Mouse (Mus musculus) limb, embryonic 15.5 days (tissue): Measurements from ENCODE around the gene Cdc37. TPM values are rescaled to one million over a fixed set of nuclear protein-coding genes. Genes with fewer than 3 reads are reported as not detected.
"Not testable (repeated sequence)": the region's sequence is repeated elsewhere in the genome, so short reads cannot be mapped to it uniquely, and the experiment has no call there.

ENCODE experiments used
- ATAC-seq: fragments of 200-750 bp; cut with Nextera tagmentation; 2 replicates; pipeline ENCODE4 v1.8.0; 2017; ENCODE audit warnings: low read depth, moderate TSS enrichment; ENCODE audit not compliant: insufficient number of reproducible peaks, low FRiP score, low TSS enrichment
- H3K27ac ChIP-seq: fragments of 300-500 bp; sonication (generic); 2 replicates; pipeline ENCODE4 v1.5.1; 2015; ENCODE audit warnings: moderate library complexity, mild to moderate bottlenecking, inconsistent platforms
- H3K27me3 ChIP-seq: fragments of 300-500 bp; sonication (generic); 2 replicates; pipeline ENCODE4 v1.6.1; 2015; ENCODE audit warnings: inconsistent platforms
- H3K36me3 ChIP-seq: fragments of 300-500 bp; sonication (generic); 2 replicates; pipeline ENCODE4 v1.6.1; 2015; ENCODE audit warnings: inconsistent platforms
- H3K4me1 ChIP-seq: fragments of 300-500 bp; sonication (generic); 2 replicates; pipeline ENCODE4 v1.6.1; 2015; ENCODE audit warnings: inconsistent platforms
- H3K4me2 ChIP-seq: fragments of 300-500 bp; sonication (generic); 2 replicates; pipeline ENCODE4 v1.6.1; 2015; ENCODE audit warnings: mild to moderate bottlenecking, inconsistent platforms
- H3K4me3 ChIP-seq: fragments of 300-500 bp; sonication (generic); 2 replicates; pipeline ENCODE4 v1.5.1; 2015; ENCODE audit warnings: mild to moderate bottlenecking, inconsistent platforms
- H3K9ac ChIP-seq: fragments of 300-500 bp; sonication (generic); 2 replicates; pipeline ENCODE4 v1.6.1; 2015; ENCODE audit warnings: inconsistent platforms
- H3K9me3 ChIP-seq: fragments of 300-500 bp; sonication (generic); 2 replicates; pipeline ENCODE4 v1.6.1; 2016; ENCODE audit warnings: inconsistent platforms
- WGBS: fragments of 180-500 bp; shearing (Covaris S2); methylation state at CpG from one replicate; pipeline ENCODE4 v1.1.7; 2015; 5-methylcytosine and 5-hydroxymethylcytosine counted together
- polyA plus RNA-seq: library from polyadenylated mRNA; unstranded; fragments of >200 nt; fragmentation: Nextera tagmentation; extraction: Ambion mirVana; gene quantifications from 2 replicates; pipeline ENCODE4 v1.2.1, GENCODE M21; 2015

The Cdc37 gene
- polyA plus RNA-seq = 298 and 326 TPM in 2 replicates

DNA sequence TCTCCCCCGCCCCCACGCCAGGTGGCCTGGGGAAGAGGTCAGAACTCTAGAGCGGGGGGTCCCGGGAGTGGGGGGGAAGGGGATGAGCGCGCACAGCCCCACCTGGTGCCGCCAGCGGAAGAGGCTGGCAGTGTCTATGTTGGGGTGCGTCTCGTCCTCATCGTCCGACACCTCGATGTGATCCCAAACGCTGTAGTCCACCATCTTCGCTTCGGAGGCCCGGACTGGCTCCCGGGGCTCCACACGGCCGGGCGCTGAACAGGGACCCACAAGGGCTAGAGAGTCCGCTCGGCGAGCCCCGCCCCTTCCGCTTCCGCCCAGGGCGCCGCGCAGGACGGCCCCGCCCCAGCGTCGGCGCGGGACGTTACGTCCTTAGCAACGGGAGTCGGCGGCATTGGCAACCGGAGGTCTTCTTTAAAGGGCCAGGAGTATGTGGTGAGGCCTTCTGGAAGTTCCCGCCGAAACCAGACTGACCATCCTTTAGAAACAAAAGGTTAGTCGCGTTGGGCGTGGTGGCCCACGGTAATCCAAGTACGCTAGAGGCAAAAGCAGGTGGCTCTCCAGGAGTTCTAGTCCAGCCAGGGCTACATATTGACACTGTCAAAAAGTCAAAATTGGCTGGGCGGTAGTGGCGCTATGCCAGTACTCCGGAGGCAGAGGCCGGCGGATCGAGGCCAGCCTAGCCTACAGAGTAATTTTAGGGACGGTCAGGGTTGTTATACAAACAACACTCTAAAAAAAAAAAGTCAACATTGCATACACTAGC lies at the start of gene Cdc37:
Gene Cdc37, minus strand, starts transcription at position 329 of the 766 bp plus-strand sequence.
- no peaks in the 10 kb centered on the region for H3K27me3 ChIP-seq
- H3K36me3 ChIP-seq = peaks cover 25% of the 10 kb centered on the region
- ATAC-seq = peak; percentile 91
- 3% methylated on average over 55 of the region's 56 CpGs for WGBS
- peak within 1 kb of the TSS; percentile 83 for H3K4me3 ChIP-seq
- H3K4me2 ChIP-seq = peak within 1 kb of the TSS; percentile 73
- peak within 1 kb of the TSS; percentile 84 for H3K9ac ChIP-seq
- H3K27ac ChIP-seq = peak within 1 kb of the TSS; percentile 88
- H3K9me3 ChIP-seq = no peaks in the 10 kb centered on the region
- H3K4me1 ChIP-seq = peaks cover 58% of the 10 kb centered on the region

DNA sequence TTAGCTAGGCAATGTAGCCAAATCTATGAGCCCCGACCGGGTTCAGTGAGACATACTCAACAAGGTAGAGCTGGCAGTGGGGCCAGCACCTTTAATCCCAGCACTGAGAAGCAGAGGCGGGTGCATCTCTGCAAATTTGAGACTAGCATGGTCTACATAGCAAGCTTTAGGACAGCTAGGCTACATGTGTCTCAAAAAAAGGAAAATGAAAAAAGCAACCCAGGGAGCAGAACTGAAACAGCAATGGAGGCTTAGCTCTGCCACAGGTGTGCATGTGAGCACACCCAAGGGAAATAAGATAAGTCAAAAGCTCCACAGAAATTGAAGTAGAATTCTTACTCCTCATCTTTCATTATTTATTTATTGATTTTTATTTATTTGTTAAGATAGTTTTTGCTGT lies 49.2 kb upstream of the Cdc37 start:
- Histone ChIP-seq H3K9ac (no peak overlapping the region), H3K4me2 (no peak overlapping the region), H3K4me3 (no peak overlapping the region), H3K4me1 (peaks cover 21% of the 10 kb centered on the region; the same call in 1 of the 2 replicates), H3K9me3 (no peaks in the 10 kb centered on the region), H3K27me3 (no peaks in the 10 kb centered on the region), H3K27ac (no peak overlapping the region), H3K36me3 (no peaks in the 10 kb centered on the region)
- 79% methylated on average over 3 of the region's 3 CpGs for WGBS
- ATAC-seq = no peak

DNA sequence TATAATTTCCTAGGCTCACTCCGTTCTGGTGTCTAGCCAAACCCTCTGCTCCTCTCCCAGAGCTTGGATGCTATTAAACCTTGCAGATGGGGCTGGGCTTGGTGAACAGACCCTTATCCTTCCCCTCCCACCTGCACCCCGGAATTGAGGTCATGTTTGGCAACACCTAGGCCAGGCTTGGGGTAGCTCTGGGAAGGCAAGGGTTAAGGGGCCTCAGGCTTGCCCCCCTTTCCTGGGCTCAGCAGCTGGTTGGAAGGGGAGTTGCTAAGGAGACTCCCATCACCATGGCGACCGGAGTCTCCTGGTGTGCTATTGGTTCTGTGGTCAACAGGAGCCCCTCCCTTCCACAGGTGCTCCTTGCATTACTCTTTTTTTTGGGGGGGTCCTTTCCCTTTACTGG lies 48.2 kb upstream of the Cdc37 start:
- H3K4me2 ChIP-seq = peak overlapping the region; percentile 5; the same call in 1 of the 2 replicates
- no peak for ATAC-seq
- H3K4me3 ChIP-seq = no peak overlapping the region
- 20% methylated on average over 4 of the region's 4 CpGs for WGBS
- H3K4me1 ChIP-seq = peaks cover 21% of the 10 kb centered on the region; the same call in 1 of the 2 replicates
- H3K9ac ChIP-seq = no peak overlapping the region
- H3K27me3 ChIP-seq = no peaks in the 10 kb centered on the region
- no peak overlapping the region for H3K27ac ChIP-seq
- no peaks in the 10 kb centered on the region for H3K9me3 ChIP-seq
- no peaks in the 10 kb centered on the region for H3K36me3 ChIP-seq

- WGBS = 41% methylated on average over 18 of the region's 19 CpGs
- Histone ChIP-seq H3K27ac (no peak overlapping the region), H3K4me2 (peak overlapping the region; percentile 44), H3K4me1 (peaks cover 21% of the 10 kb centered on the region; the same call in 1 of the 2 replicates), H3K4me3 (peak overlapping the region; percentile 34), H3K9me3 (no peaks in the 10 kb centered on the region), H3K36me3 (no peaks in the 10 kb centered on the region), H3K27me3 (no peaks in the 10 kb centered on the region), H3K9ac (0 out of 2 replicates have a peak overlapping the region, but pooled peaks have one; percentile 11)
- ATAC-seq = no peak
Measured at GRCm38 (mm10) chr9:21196521-21197433, 47.0 kb upstream of the Cdc37 start.

GRCm38 (mm10) chr9:21195736-21196505 lies 46.1 kb upstream of the Cdc37 start:
- ATAC-seq = not testable (repeated sequence)

DNA sequence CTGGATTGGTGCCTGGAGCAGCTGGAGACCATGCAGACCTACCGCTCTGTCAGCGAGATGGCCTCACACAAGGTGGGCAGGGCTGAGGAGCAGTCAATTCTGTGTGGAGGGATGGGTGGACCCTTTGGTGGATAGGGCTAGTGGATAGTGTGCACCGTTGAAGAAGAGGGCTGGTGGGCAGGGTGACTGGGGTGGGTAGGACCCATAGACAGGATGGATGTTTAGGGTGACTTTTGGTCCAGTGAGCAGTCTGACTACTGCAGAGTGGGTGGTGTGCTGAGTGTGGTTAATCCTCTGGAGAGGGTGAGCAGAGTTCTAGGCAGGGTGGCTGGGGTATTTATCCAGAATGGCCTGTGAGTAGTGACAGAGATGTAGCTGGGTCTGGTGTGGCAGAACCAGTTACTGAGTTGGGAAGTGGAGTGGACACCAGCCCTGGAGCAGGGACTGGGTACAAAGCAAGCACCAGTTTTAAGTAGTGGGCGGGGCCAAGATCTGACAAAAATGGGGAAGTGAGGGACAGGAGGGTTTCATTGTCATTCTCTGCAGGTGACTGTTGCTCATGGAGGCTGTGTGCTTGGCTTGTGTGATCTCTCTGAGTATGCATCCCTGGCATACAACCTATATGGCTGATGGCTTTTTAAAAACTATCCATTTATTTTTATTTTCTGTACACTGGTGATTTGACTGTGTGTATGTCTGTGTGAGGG lies 45.2 kb upstream of the Cdc37 start:
- Histone ChIP-seq H3K27ac (no peak overlapping the region), H3K4me3 (no peak overlapping the region), H3K36me3 (no peaks in the 10 kb centered on the region), H3K9me3 (no peaks in the 10 kb centered on the region), H3K4me1 (peaks cover 21% of the 10 kb centered on the region; the same call in 1 of the 2 replicates), H3K27me3 (no peaks in the 10 kb centered on the region), H3K4me2 (no peak overlapping the region), H3K9ac (no peak overlapping the region)
- WGBS = 79% methylated on average over 4 of the region's 4 CpGs
- no peak for ATAC-seq

More at GRCm38 (mm10) chr9:21195736-21196505, 46.1 kb upstream of the Cdc37 start:
- H3K4me1 ChIP-seq = peaks cover 21% of the 10 kb centered on the region; the same call in 1 of the 2 replicates
- H3K9ac ChIP-seq, H3K4me3 ChIP-seq, H3K27ac ChIP-seq, H3K27me3 ChIP-seq, H3K36me3 ChIP-seq, H3K9me3 ChIP-seq, H3K4me2 ChIP-seq: not testable (repeated sequence)
- WGBS = 56% methylated on average over 7 of the region's 7 CpGs

DNA sequence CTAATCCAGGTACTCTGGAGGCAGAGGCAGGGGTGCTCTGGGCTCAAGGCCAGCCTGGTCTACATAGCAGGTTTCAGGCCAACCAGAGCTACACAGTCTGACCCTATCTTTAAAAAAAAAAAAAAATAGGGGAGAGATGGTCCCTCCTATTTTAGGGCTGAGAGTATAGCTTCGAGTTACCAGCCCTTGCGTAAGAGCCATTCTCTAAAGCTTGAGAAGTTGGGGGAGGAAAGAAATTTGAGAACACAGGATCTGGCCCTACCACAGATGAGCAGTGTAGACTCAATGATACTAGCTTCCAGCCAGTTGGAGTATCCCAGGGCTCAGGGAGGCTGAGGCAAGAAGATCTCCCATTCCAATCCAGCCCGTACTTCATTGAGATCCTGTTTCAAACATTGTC lies 44.0 kb upstream of the Cdc37 start:
- H3K27ac ChIP-seq = no peak overlapping the region
- H3K27me3 ChIP-seq = no peaks in the 10 kb centered on the region
- H3K9me3 ChIP-seq = no peaks in the 10 kb centered on the region
- peaks cover 21% of the 10 kb centered on the region; the same call in 1 of the 2 replicates for H3K4me1 ChIP-seq
- H3K36me3 ChIP-seq = no peaks in the 10 kb centered on the region
- H3K4me3 ChIP-seq = no peak overlapping the region
- H3K4me2 ChIP-seq = no peak overlapping the region
- WGBS = 77% methylated on average over 3 of the region's 3 CpGs
- H3K9ac ChIP-seq = no peak overlapping the region
- no peak for ATAC-seq

GRCm38 (mm10) chr9:21190670-21191069 lies 40.9 kb upstream of the Cdc37 start:
- H3K36me3 ChIP-seq = no peaks in the 10 kb centered on the region
- H3K4me2 ChIP-seq = no peak overlapping the region
- WGBS = 79% methylated on average over 3 of the region's 3 CpGs
- H3K4me3 ChIP-seq = no peak overlapping the region
- ATAC-seq = no peak
- no peak overlapping the region for H3K9ac ChIP-seq
- 0 out of 2 replicates have a peak, but pooled peaks cover 2% of the 10 kb centered on the region for H3K4me1 ChIP-seq
- no peaks in the 10 kb centered on the region for H3K27me3 ChIP-seq
- no peaks in the 10 kb centered on the region for H3K9me3 ChIP-seq
- H3K27ac ChIP-seq = no peak overlapping the region

DNA sequence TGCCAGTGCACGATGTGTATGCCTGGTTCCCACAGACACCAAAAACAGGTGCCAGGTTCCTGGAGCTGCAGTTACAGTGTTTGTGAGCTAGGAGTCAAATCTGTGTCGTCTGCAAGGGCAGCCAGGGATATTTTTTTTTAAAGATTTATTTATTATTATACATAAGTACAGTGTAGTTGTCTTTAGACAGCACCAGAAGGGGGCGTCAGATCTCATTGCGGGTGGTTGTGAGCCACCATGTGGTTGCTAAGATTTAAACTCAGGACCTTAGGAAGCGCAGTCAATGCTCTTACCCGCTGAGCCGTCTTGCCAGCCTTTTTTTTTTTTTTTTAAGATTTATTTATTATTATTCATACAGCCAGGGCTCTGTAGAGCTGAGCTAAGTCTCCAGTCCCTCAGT lies 40.1 kb upstream of the Cdc37 start:
- ATAC-seq = no peak
- no peak overlapping the region for H3K4me2 ChIP-seq
- H3K9ac ChIP-seq = no peak overlapping the region
- no peaks in the 10 kb centered on the region for H3K9me3 ChIP-seq
- no peak overlapping the region for H3K4me3 ChIP-seq
- peaks cover 1% of the 10 kb centered on the region for H3K4me1 ChIP-seq
- WGBS = 42% methylated on average over 7 of the region's 7 CpGs
- no peaks in the 10 kb centered on the region for H3K36me3 ChIP-seq
- H3K27ac ChIP-seq = no peak overlapping the region
- peaks cover under 1% of the 10 kb centered on the region for H3K27me3 ChIP-seq

DNA sequence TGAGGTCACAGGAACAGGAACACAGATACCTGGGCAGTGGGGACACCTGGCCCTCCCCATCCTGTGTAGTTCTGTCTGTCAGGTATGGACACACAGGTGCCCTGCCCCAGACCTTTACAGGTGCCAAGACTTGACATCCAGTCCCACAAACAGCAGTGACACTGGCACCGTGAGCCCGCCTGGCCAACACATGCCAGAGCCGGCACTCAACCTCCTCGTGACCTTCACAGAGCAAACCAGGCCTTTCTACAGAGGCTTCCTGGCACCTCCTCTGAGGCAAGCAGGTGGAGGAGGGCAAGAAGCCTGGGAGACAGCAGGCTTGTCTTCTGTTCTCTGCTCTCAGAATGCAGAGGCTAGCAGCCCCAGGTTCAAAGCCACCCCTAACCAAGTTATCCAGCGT lies 35.7 kb upstream of the Cdc37 start:
- Histone ChIP-seq H3K4me3 (no peak overlapping the region), H3K4me1 (peaks cover 25% of the 10 kb centered on the region), H3K27ac (no peak overlapping the region), H3K36me3 (no peaks in the 10 kb centered on the region), H3K9ac (no peak overlapping the region), H3K4me2 (no peak overlapping the region), H3K27me3 (peaks cover 31% of the 10 kb centered on the region), H3K9me3 (no peaks in the 10 kb centered on the region)
- WGBS = 88% methylated on average over 5 of the region's 5 CpGs
- ATAC-seq = no peak

GRCm38 (mm10) chr9:21184733-21185132 lies 35.0 kb upstream of the Cdc37 start:
- H3K9me3 ChIP-seq = no peaks in the 10 kb centered on the region
- peaks cover 31% of the 10 kb centered on the region for H3K27me3 ChIP-seq
- H3K9ac ChIP-seq = no peak overlapping the region
- H3K27ac ChIP-seq = no peak overlapping the region
- peaks cover 28% of the 10 kb centered on the region for H3K4me1 ChIP-seq
- no peaks in the 10 kb centered on the region for H3K36me3 ChIP-seq
- 17% methylated on average over 2 of the region's 2 CpGs for WGBS
- H3K4me3 ChIP-seq = no peak overlapping the region
- no peak overlapping the region for H3K4me2 ChIP-seq
- ATAC-seq = no peak
